Mouse (Mus musculus): Measurements from ENCODE around the gene Fbxo28. TPM values are rescaled to one million over a fixed set of nuclear protein-coding genes. Genes with fewer than 3 reads are reported as not detected.

Fbxo28 gene
- polyA plus RNA-seq, 1 experiment from 2014 or later: 21.1 TPM

DNA sequence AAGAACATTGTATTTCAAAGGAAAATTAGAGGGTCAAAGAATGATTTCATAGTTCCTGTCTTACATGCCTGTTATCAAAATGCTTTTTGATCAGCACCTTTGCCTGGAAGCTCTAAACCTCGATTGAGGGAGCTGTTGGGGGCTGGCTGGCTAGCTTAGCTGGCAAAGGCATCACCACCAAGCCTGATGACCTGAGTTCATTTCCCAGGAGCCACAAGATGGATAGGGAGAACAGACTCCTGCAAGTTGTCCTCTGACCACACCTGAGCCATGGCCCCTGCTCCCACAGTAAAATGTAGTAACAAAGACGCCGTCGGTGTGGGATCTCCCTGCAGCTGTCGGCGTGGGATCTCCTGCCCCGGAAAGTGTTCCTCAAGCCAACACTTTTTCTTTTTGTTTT lies 35.4 kb upstream of the Fbxo28 start:
- Histone ChIP-seq H3K4me2 (ENCODE audit: low read length) (no peak overlapping the region), H3K4me3 (ENCODE audit: low read depth, low read length) (no peak overlapping the region), H3K9ac (ENCODE audit: low read depth, low read length) (no peak overlapping the region), H3K9me3 (replicated peaks; ENCODE audit: control insufficient read depth, low read length, poor library complexity, severe bottlenecking) (no peaks in the 10 kb centered on the region), H3K4me1 (ENCODE audit: control insufficient read depth, insufficient read depth, low read length) (no peaks in the 10 kb centered on the region), H3K27me3 (ENCODE audit: control insufficient read depth, insufficient read depth, low read depth, low read length) (no peaks in the 10 kb centered on the region), H3K36me3 (ENCODE audit: control insufficient read depth, insufficient read depth, low read length) (no peaks in the 10 kb centered on the region), H3K27ac (ENCODE audit: low read length) (no peak overlapping the region)
- 83% methylated on average over 7 of the region's 7 CpGs for WGBS
- ATAC-seq: no peak

DNA sequence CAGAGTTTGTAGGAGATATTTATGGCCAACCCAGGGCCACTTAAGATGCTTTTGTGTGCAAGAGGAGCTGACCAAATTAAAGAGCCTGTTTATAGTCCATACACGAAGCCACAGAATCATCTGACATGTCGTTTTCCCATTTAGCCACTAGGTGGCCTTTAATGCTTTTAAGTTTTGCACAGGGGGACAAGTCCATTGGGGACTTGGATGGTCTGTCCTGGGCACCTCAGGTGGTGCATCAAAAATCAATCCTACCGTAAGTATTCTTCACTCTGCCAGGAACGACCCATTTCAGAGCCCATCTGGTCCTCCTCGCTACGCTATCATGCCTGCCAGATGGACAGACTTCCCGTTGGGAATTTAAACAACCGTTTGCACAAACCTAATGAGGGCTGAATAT lies 34.8 kb upstream of the Fbxo28 start:
- Histone ChIP-seq H3K27me3 (ENCODE audit: control insufficient read depth, insufficient read depth, low read depth, low read length) (no peaks in the 10 kb centered on the region), H3K4me1 (ENCODE audit: control insufficient read depth, insufficient read depth, low read length) (no peaks in the 10 kb centered on the region), H3K4me2 (ENCODE audit: low read length) (peak overlapping the region; percentile 19; the same call in 1 of the 2 replicates), H3K9ac (ENCODE audit: low read depth, low read length) (no peak overlapping the region), H3K27ac (ENCODE audit: low read length) (no peak overlapping the region), H3K4me3 (ENCODE audit: low read depth, low read length) (no peak overlapping the region), H3K9me3 (replicated peaks; ENCODE audit: control insufficient read depth, low read length, poor library complexity, severe bottlenecking) (no peaks in the 10 kb centered on the region), H3K36me3 (ENCODE audit: control insufficient read depth, insufficient read depth, low read length) (no peaks in the 10 kb centered on the region)
- peak; percentile 45; the same call in 1 of the 2 replicates for ATAC-seq
- 10% methylated on average over 8 of the region's 8 CpGs for WGBS

DNA sequence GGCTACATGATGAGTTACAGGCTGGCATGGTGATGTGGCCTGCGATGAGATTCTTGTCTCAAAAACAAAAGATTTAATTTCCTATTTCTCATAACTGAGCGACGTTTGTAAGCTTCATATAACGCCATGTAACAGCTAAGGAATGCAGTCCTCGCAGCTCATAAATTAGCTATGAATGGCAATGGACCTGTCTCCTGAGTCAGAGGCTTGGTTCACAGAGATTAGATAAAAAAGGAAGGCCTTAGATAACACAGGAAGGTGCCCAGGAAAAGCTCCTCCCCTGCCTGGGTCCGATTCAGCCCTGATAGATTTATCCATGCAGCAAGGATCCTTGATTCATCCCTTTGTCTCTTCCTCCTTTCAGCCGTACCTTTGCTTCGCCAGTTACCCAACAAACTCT lies 30.5 kb upstream of the Fbxo28 start:
- H3K4me3 ChIP-seq (ENCODE audit: low read depth, low read length): no peak overlapping the region
- H3K36me3 ChIP-seq (ENCODE audit: control insufficient read depth, insufficient read depth, low read length): no peaks in the 10 kb centered on the region
- no peak overlapping the region for H3K27ac ChIP-seq (ENCODE audit: low read length)
- no peak for ATAC-seq
- H3K4me2 ChIP-seq (ENCODE audit: low read length): no peak overlapping the region
- H3K9me3 ChIP-seq (replicated peaks; ENCODE audit: control insufficient read depth, low read length, poor library complexity, severe bottlenecking): no peaks in the 10 kb centered on the region
- no peak overlapping the region for H3K9ac ChIP-seq (ENCODE audit: low read depth, low read length)
- H3K4me1 ChIP-seq (ENCODE audit: control insufficient read depth, insufficient read depth, low read length): no peaks in the 10 kb centered on the region
- H3K27me3 ChIP-seq (ENCODE audit: control insufficient read depth, insufficient read depth, low read depth, low read length): no peaks in the 10 kb centered on the region
- 78% methylated on average over 8 of the region's 8 CpGs for WGBS

DNA sequence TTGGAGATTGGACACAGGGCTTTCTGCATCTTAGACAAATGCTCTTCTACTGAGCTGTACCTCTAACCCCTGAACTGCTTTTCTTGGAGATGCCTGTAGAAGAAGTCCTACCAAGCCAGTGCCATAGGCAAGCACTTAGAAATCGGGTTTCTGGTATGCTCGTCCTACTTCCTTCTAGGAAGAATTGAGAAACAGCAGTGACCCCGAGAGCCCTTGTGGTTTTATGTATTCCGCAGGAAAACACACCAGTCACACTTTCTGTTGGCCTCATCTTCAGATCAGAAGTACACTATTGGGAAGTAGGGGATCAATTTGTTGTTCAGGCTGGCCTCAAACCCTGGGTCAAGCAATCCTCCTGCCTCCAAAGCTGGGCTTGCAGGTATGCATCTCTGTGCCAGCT lies 28.0 kb upstream of the Fbxo28 start:
- no peak for ATAC-seq
- 78% methylated on average over 4 of the region's 4 CpGs for WGBS
- H3K36me3 ChIP-seq (ENCODE audit: control insufficient read depth, insufficient read depth, low read length): no peaks in the 10 kb centered on the region
- H3K4me3 ChIP-seq (ENCODE audit: low read depth, low read length): no peak overlapping the region
- no peaks in the 10 kb centered on the region for H3K9me3 ChIP-seq (replicated peaks; ENCODE audit: control insufficient read depth, low read length, poor library complexity, severe bottlenecking)
- H3K4me2 ChIP-seq (ENCODE audit: low read length): no peak overlapping the region
- H3K27ac ChIP-seq (ENCODE audit: low read length): no peak overlapping the region
- no peak overlapping the region for H3K9ac ChIP-seq (ENCODE audit: low read depth, low read length)
- no peaks in the 10 kb centered on the region for H3K27me3 ChIP-seq (ENCODE audit: control insufficient read depth, insufficient read depth, low read depth, low read length)
- H3K4me1 ChIP-seq (ENCODE audit: control insufficient read depth, insufficient read depth, low read length): no peaks in the 10 kb centered on the region

DNA sequence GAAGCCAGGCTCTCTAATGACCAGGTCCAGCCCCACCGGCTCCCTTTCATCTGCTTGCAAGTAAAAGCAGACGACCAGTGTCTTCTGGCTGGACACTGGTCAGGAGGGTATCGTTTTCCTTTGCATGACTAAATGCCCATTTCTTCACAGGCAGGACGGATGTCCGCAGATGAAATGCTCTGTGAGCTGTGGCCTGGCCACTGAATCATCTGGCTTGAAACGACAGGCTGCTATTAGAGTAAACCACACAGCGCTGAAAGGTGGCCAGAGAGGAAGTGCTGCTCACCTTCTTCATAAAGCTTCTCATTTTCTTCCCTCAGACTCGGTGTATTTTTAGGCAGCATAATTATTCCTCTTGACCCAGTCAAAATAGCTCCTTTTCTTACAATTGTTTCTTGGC lies 27.4 kb upstream of the Fbxo28 start:
- H3K9ac ChIP-seq (ENCODE audit: low read depth, low read length): no peak overlapping the region
- H3K36me3 ChIP-seq (ENCODE audit: control insufficient read depth, insufficient read depth, low read length): no peaks in the 10 kb centered on the region
- H3K4me3 ChIP-seq (ENCODE audit: low read depth, low read length): no peak overlapping the region
- no peaks in the 10 kb centered on the region for H3K27me3 ChIP-seq (ENCODE audit: control insufficient read depth, insufficient read depth, low read depth, low read length)
- no peaks in the 10 kb centered on the region for H3K9me3 ChIP-seq (replicated peaks; ENCODE audit: control insufficient read depth, low read length, poor library complexity, severe bottlenecking)
- H3K27ac ChIP-seq (ENCODE audit: low read length): no peak overlapping the region
- 78% methylated on average over 8 of the region's 8 CpGs for WGBS
- H3K4me2 ChIP-seq (ENCODE audit: low read length): no peak overlapping the region
- no peak for ATAC-seq
- no peaks in the 10 kb centered on the region for H3K4me1 ChIP-seq (ENCODE audit: control insufficient read depth, insufficient read depth, low read length)

DNA sequence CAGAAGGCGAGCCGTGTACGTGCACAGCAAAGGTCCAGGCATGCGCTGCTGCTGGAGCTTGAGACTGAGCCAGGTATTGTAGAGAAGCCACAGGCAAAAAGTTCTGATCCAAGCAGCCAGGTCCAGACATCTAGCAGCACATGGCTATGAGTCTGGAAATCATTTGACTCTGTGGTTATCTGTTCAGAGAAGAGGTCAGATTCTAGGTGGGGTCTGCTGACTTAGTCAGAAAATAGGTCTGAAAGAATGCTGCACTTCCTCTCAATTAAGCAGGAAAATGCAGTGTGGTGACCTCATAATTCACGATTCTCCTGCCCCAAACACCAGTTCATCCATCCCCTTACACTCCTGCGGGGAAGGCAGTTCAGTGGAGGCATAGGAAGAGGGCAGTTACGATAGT lies 26.9 kb upstream of the Fbxo28 start:
- H3K4me1 ChIP-seq (ENCODE audit: control insufficient read depth, insufficient read depth, low read length): no peaks in the 10 kb centered on the region
- no peaks in the 10 kb centered on the region for H3K27me3 ChIP-seq (ENCODE audit: control insufficient read depth, insufficient read depth, low read depth, low read length)
- no peak overlapping the region for H3K4me3 ChIP-seq (ENCODE audit: low read depth, low read length)
- no peak overlapping the region for H3K9ac ChIP-seq (ENCODE audit: low read depth, low read length)
- no peak overlapping the region for H3K4me2 ChIP-seq (ENCODE audit: low read length)
- no peaks in the 10 kb centered on the region for H3K9me3 ChIP-seq (replicated peaks; ENCODE audit: control insufficient read depth, low read length, poor library complexity, severe bottlenecking)
- no peak for ATAC-seq
- 83% methylated on average over 7 of the region's 7 CpGs for WGBS
- H3K36me3 ChIP-seq (ENCODE audit: control insufficient read depth, insufficient read depth, low read length): no peaks in the 10 kb centered on the region
- no peak overlapping the region for H3K27ac ChIP-seq (ENCODE audit: low read length)

DNA sequence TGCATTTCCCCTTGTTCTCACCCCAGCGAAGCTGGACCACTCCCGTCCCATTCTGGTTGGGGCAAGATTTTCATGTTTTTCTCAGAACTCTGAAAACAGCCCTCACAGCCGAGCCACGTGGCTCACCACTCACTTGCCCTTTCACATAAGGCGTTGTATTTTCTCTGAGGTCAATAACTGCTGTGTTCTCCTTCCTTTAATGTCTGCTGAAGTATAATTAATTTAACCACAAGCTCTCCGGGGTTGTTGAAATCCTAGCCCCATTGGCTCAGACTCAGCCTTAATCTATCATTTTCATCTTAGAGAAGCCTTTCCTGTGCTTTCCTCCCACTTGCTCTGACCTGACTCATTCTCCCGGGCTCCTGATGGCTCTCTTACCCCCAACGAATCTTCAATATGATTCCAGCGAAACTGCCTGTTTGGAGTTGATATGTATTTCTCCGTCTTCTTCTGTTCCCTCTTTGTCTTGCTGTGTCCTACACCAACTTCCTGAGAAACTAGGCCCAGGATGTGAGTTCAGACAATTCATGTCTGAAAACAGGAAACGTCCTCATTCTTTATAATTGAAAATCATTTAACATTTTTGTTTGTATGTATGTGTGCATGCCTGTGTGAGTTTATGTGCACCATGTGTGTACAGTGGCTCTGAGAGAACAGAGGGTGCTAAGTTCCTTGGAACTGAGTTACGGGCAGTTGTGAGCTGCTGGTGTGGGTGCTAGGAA lies 22.4 kb upstream of the Fbxo28 start:
- Histone ChIP-seq H3K4me2 (ENCODE audit: low read length) (no peak overlapping the region), H3K9ac (ENCODE audit: low read depth, low read length) (no peak overlapping the region), H3K36me3 (ENCODE audit: control insufficient read depth, insufficient read depth, low read length) (no peaks in the 10 kb centered on the region), H3K4me1 (ENCODE audit: control insufficient read depth, insufficient read depth, low read length) (no peaks in the 10 kb centered on the region), H3K27me3 (ENCODE audit: control insufficient read depth, insufficient read depth, low read depth, low read length) (no peaks in the 10 kb centered on the region), H3K27ac (ENCODE audit: low read length) (no peak overlapping the region), H3K9me3 (replicated peaks; ENCODE audit: control insufficient read depth, low read length, poor library complexity, severe bottlenecking) (no peaks in the 10 kb centered on the region), H3K4me3 (ENCODE audit: low read depth, low read length) (no peak overlapping the region)
- no peak for ATAC-seq
- 71% methylated on average over 12 of the region's 12 CpGs for WGBS

DNA sequence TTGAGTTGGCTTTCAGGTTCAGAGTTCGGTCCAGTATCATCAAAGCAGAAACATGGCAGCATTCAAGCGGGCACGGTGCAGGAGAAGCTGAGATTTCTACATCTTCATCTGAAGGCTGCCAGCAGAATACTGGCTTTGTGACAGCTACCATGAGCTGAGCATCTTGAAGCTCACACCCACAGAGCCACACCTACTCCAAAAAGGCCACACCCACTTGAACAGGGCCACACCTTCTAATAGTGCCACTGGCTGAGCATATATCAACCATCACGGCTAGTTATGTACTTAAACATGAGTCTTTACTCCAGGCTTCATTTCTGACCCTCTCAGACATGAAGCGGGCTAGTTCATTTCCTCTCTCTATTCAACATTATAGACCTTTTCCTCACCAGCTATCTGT lies 21.3 kb upstream of the Fbxo28 start:
- no peaks in the 10 kb centered on the region for H3K36me3 ChIP-seq (ENCODE audit: control insufficient read depth, insufficient read depth, low read length)
- H3K9me3 ChIP-seq (replicated peaks; ENCODE audit: control insufficient read depth, low read length, poor library complexity, severe bottlenecking): no peaks in the 10 kb centered on the region
- 92% methylated on average over 5 of the region's 5 CpGs for WGBS
- no peak for ATAC-seq
- H3K9ac ChIP-seq (ENCODE audit: low read depth, low read length): no peak overlapping the region
- no peak overlapping the region for H3K27ac ChIP-seq (ENCODE audit: low read length)
- H3K4me3 ChIP-seq (ENCODE audit: low read depth, low read length): no peak overlapping the region
- no peaks in the 10 kb centered on the region for H3K4me1 ChIP-seq (ENCODE audit: control insufficient read depth, insufficient read depth, low read length)
- no peaks in the 10 kb centered on the region for H3K27me3 ChIP-seq (ENCODE audit: control insufficient read depth, insufficient read depth, low read depth, low read length)
- no peak overlapping the region for H3K4me2 ChIP-seq (ENCODE audit: low read length)

DNA sequence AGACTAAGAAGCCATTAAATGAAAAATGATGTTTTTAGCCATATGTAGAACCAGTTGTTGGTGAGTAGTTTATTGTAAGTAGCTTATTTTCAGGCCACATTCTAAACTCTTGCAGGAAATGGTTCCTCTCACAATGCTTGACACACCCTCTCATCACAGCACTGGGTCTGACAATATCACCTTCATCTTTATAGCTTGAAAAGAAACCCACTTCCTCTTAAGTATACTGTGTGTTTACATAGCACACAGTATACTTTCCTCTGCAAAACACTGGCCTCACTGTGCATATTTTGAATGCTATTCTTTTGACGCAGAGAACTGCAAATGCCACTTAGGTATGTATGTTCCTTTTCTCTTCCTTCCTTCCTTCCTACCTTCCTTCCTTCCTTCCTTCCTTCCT lies 16.7 kb upstream of the Fbxo28 start:
- Histone ChIP-seq H3K4me2 (ENCODE audit: low read length) (no peak overlapping the region), H3K36me3 (ENCODE audit: control insufficient read depth, insufficient read depth, low read length) (no peaks in the 10 kb centered on the region), H3K9me3 (replicated peaks; ENCODE audit: control insufficient read depth, low read length, poor library complexity, severe bottlenecking) (no peaks in the 10 kb centered on the region), H3K27me3 (ENCODE audit: control insufficient read depth, insufficient read depth, low read depth, low read length) (no peaks in the 10 kb centered on the region), H3K4me3 (ENCODE audit: low read depth, low read length) (no peak overlapping the region), H3K9ac (ENCODE audit: low read depth, low read length) (no peak overlapping the region), H3K27ac (ENCODE audit: low read length) (no peak overlapping the region), H3K4me1 (ENCODE audit: control insufficient read depth, insufficient read depth, low read length) (no peaks in the 10 kb centered on the region)
- 90% methylated on average over 1 of the region's 1 CpGs for WGBS
- no peak for ATAC-seq

Measured in midbrain, embryonic 16.5 days (tissue).